Mouse (Mus musculus): ENCODE results near the gene Ddc. TPM values are rescaled to one million over a fixed set of nuclear protein-coding genes. Genes with fewer than 3 reads are reported as not detected.

The Ddc gene
- polyA plus RNA-seq, 1 experiment from 2014 or later: 13.4 TPM

- 11% methylated on average over 18 of the region's 18 CpGs for WGBS
- peaks cover 45% of the 10 kb centered on the region for H3K4me1 ChIP-seq (ENCODE audit: insufficient read depth)
- no peaks in the 10 kb centered on the region for H3K36me3 ChIP-seq (ENCODE audit: insufficient read depth)
- peak overlapping the region; percentile 18; the same call in 1 of the 2 replicates for H3K4me3 ChIP-seq (ENCODE audit: low read depth, low read length)
- H3K27ac ChIP-seq (ENCODE audit: low read depth): peak overlapping the region; percentile 95
- ATAC-seq (ENCODE audit: insufficient read depth) (peak; percentile 45; the same call in 1 of the 2 replicates), DNase-seq (peak; percentile 62)
- peak overlapping the region; percentile 42 for H3K9ac ChIP-seq
- no peak for TF ChIP-seq CTCF (IDR thresholded peaks at IDR 0.05; ENCODE audit: low read depth)
- H3K9me3 ChIP-seq (ENCODE audit: low read depth, low read length): no peaks in the 10 kb centered on the region
- H3K27me3 ChIP-seq (ENCODE audit: insufficient read depth, low read length): no peaks in the 10 kb centered on the region
- H3K4me2 ChIP-seq: peak overlapping the region; percentile 52
Observed at GRCm38 (mm10) chr11:11836713-11837370, 61.1 kb downstream of the Ddc start.

GRCm38 (mm10) chr11:11836262-11836661, 61.7 kb downstream of the Ddc start:
- 22% methylated on average over 8 of the region's 8 CpGs for WGBS
- H3K27ac ChIP-seq (ENCODE audit: low read depth): peak overlapping the region; percentile 95
- peak overlapping the region; percentile 42 for H3K9ac ChIP-seq
- peaks cover 46% of the 10 kb centered on the region for H3K4me1 ChIP-seq (ENCODE audit: insufficient read depth)
- no peak overlapping the region for H3K4me3 ChIP-seq (ENCODE audit: low read depth, low read length)
- TF ChIP-seq CTCF (IDR thresholded peaks at IDR 0.05; ENCODE audit: low read depth): no peak
- H3K36me3 ChIP-seq (ENCODE audit: insufficient read depth): no peaks in the 10 kb centered on the region
- H3K9me3 ChIP-seq (ENCODE audit: low read depth, low read length): no peaks in the 10 kb centered on the region
- DNase-seq (no peak), ATAC-seq (ENCODE audit: insufficient read depth) (no peak)
- H3K27me3 ChIP-seq (ENCODE audit: insufficient read depth, low read length): no peaks in the 10 kb centered on the region
- peak overlapping the region; percentile 52 for H3K4me2 ChIP-seq

- H3K27me3 ChIP-seq (ENCODE audit: insufficient read depth, low read length): no peaks in the 10 kb centered on the region
- H3K27ac ChIP-seq (ENCODE audit: low read depth): peak overlapping the region; percentile 95
- no peak for ATAC-seq (ENCODE audit: insufficient read depth)
- no peak overlapping the region for H3K4me3 ChIP-seq (ENCODE audit: low read depth, low read length)
- no peak overlapping the region for H3K9ac ChIP-seq
- no peak for TF ChIP-seq CTCF (IDR thresholded peaks at IDR 0.05; ENCODE audit: low read depth)
- no peak for DNase-seq
- H3K9me3 ChIP-seq (ENCODE audit: low read depth, low read length): no peaks in the 10 kb centered on the region
- peaks cover 50% of the 10 kb centered on the region for H3K4me1 ChIP-seq (ENCODE audit: insufficient read depth)
- no peaks in the 10 kb centered on the region for H3K36me3 ChIP-seq (ENCODE audit: insufficient read depth)
- WGBS: 67% methylated on average over 4 of the region's 4 CpGs
- no peak overlapping the region for H3K4me2 ChIP-seq
Observed at GRCm38 (mm10) chr11:11835791-11836190, 62.2 kb downstream of the Ddc start.

GRCm38 (mm10) chr11:11835361-11835760, 62.6 kb downstream of the Ddc start:
- no peaks in the 10 kb centered on the region for H3K9me3 ChIP-seq (ENCODE audit: low read depth, low read length)
- H3K27me3 ChIP-seq (ENCODE audit: insufficient read depth, low read length): no peaks in the 10 kb centered on the region
- TF ChIP-seq CTCF (IDR thresholded peaks at IDR 0.05; ENCODE audit: low read depth): no peak
- peaks cover 50% of the 10 kb centered on the region for H3K4me1 ChIP-seq (ENCODE audit: insufficient read depth)
- DNase-seq: no peak
- no peak overlapping the region for H3K9ac ChIP-seq
- H3K36me3 ChIP-seq (ENCODE audit: insufficient read depth): no peaks in the 10 kb centered on the region
- peak overlapping the region; percentile 95 for H3K27ac ChIP-seq (ENCODE audit: low read depth)
- no peak for ATAC-seq (ENCODE audit: insufficient read depth)
- WGBS: 32% methylated on average over 6 of the region's 6 CpGs
- no peak overlapping the region for H3K4me2 ChIP-seq
- H3K4me3 ChIP-seq (ENCODE audit: low read depth, low read length): no peak overlapping the region

DNA sequence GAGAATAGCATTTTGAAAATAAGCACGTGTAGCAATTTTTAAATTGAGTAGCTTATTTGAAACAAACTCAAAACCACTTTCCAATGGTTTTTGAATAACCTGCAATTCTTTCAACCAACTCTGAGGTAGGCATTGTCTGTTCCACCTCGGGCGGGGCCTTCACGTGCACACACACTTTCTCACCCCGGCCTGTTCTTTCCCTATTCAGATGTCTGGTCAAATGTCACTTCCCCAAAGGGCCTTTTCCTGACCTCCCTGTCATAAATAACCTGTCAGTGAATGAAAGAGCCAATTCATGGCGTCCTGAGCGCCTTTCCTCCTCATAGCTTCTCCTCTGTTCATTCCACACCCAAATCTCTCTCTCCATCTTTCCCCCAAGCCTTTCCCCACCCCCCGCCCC, 64.8 kb downstream of the Ddc start:
- Histone ChIP-seq H3K4me1 (ENCODE audit: insufficient read depth) (peaks cover 71% of the 10 kb centered on the region), H3K9me3 (ENCODE audit: low read depth, low read length) (no peaks in the 10 kb centered on the region), H3K4me3 (ENCODE audit: low read depth, low read length) (no peak overlapping the region), H3K27me3 (ENCODE audit: insufficient read depth, low read length) (no peaks in the 10 kb centered on the region), H3K36me3 (ENCODE audit: insufficient read depth) (no peaks in the 10 kb centered on the region), H3K27ac (ENCODE audit: low read depth) (peak overlapping the region; percentile 96), H3K4me2 (no peak overlapping the region), H3K9ac (no peak overlapping the region)
- ATAC-seq (ENCODE audit: insufficient read depth): no peak
- DNase-seq: no peak
- WGBS: 23% methylated on average over 8 of the region's 8 CpGs
- no peak for TF ChIP-seq CTCF (IDR thresholded peaks at IDR 0.05; ENCODE audit: low read depth)

GRCm38 (mm10) chr11:11832755-11833084, 65.2 kb downstream of the Ddc start:
- ATAC-seq (ENCODE audit: insufficient read depth): no peak
- H3K9ac ChIP-seq: no peak overlapping the region
- H3K4me1 ChIP-seq (ENCODE audit: insufficient read depth): peaks cover 70% of the 10 kb centered on the region
- H3K36me3 ChIP-seq (ENCODE audit: insufficient read depth): no peaks in the 10 kb centered on the region
- no peak for TF ChIP-seq CTCF (IDR thresholded peaks at IDR 0.05; ENCODE audit: low read depth)
- no peak overlapping the region for H3K4me3 ChIP-seq (ENCODE audit: low read depth, low read length)
- H3K27me3 ChIP-seq (ENCODE audit: insufficient read depth, low read length): no peaks in the 10 kb centered on the region
- H3K9me3 ChIP-seq (ENCODE audit: low read depth, low read length): no peaks in the 10 kb centered on the region
- no peak overlapping the region for H3K4me2 ChIP-seq
- DNase-seq: no peak
- WGBS: 26% methylated on average over 6 of the region's 6 CpGs
- H3K27ac ChIP-seq (ENCODE audit: low read depth): peak overlapping the region; percentile 96

GRCm38 (mm10) chr11:11831940-11832754, 65.8 kb downstream of the Ddc start:
- H3K4me1 ChIP-seq (ENCODE audit: insufficient read depth): peaks cover 67% of the 10 kb centered on the region
- H3K4me3 ChIP-seq (ENCODE audit: low read depth, low read length): no peak overlapping the region
- DNase-seq (peak; percentile 86), ATAC-seq (ENCODE audit: insufficient read depth) (peak; percentile 59)
- 4% methylated on average over 6 of the region's 6 CpGs for WGBS
- H3K9ac ChIP-seq: peak overlapping the region; percentile 34
- no peak for TF ChIP-seq CTCF (IDR thresholded peaks at IDR 0.05; ENCODE audit: low read depth)
- peak overlapping the region; percentile 40 for H3K4me2 ChIP-seq
- no peaks in the 10 kb centered on the region for H3K9me3 ChIP-seq (ENCODE audit: low read depth, low read length)
- no peaks in the 10 kb centered on the region for H3K27me3 ChIP-seq (ENCODE audit: insufficient read depth, low read length)
- H3K27ac ChIP-seq (ENCODE audit: low read depth): peak overlapping the region; percentile 96
- H3K36me3 ChIP-seq (ENCODE audit: insufficient read depth): no peaks in the 10 kb centered on the region
